Mouse (Mus musculus) midbrain, postnatal 0 days (tissue): ENCODE measurements at regions not wholly inside any gene's neighbourhood (a gene's known extent, or its start where the extent isn't known, plus 50 kb on each side); places are given as distances from the start of the nearest gene placed in this dataset.
"Not testable (repeated sequence)": the region's sequence is repeated elsewhere in the genome, so short reads cannot be mapped to it uniquely, and the experiment has no call there.

ENCODE experiments used
- ATAC-seq: fragments of 200-750 bp; cut with Nextera tagmentation; 2 replicates; pipeline ENCODE4 v1.8.0; 2017; ENCODE audit warnings: moderate number of reproducible peaks, mild to moderate bottlenecking, moderate TSS enrichment, moderate library complexity; ENCODE audit not compliant: low FRiP score
- DNase-seq: peaks from one replicate; pipeline ENCODE4 v3.0.0-alpha.2; 2015; ENCODE audit warnings: low spot score
- H3K27ac ChIP-seq: fragments of 300-500 bp; sonication (generic); 2 replicates; pipeline ENCODE4 v1.5.1; 2014; ENCODE audit warnings: low read depth, mild to moderate bottlenecking, low read length, mixed read lengths
- H3K27me3 ChIP-seq: fragments of 300-500 bp; sonication (generic); 2 replicates; pipeline ENCODE4 v1.6.1; 2014; ENCODE audit warnings: low read length, control low read depth, mixed read lengths; ENCODE audit not compliant: insufficient read depth
- H3K36me3 ChIP-seq: fragments of 300-500 bp; sonication (generic); 2 replicates; pipeline ENCODE4 v1.6.1; 2014; ENCODE audit warnings: low read length, control low read depth, mixed read lengths; ENCODE audit not compliant: insufficient read depth
- H3K4me1 ChIP-seq: fragments of 300-500 bp; sonication (generic); 2 replicates; pipeline ENCODE4 v1.6.1; 2014; ENCODE audit warnings: mild to moderate bottlenecking, control low read depth, antibody characterized with exemption, low read length, mixed read lengths; ENCODE audit not compliant: insufficient read depth
- H3K4me2 ChIP-seq: fragments of 300-500 bp; sonication (generic); 2 replicates; pipeline ENCODE4 v1.6.1; 2014; ENCODE audit warnings: low read depth, mild to moderate bottlenecking, low read length, mixed read lengths; ENCODE audit not compliant: poor library complexity, severe bottlenecking
- H3K4me3 ChIP-seq: fragments of 300-500 bp; sonication (generic); 2 replicates; pipeline ENCODE4 v1.5.1; 2014; ENCODE audit warnings: low read depth, mild to moderate bottlenecking, low read length, moderate library complexity
- H3K9ac ChIP-seq: fragments of 300-500 bp; sonication (generic); replicated peaks from 2 replicates; pipeline ENCODE4 v1.6.1; 2014; ENCODE audit warnings: mild to moderate bottlenecking, low read length, moderate library complexity, mixed read lengths; ENCODE audit not compliant: poor library complexity, severe bottlenecking
- H3K9me3 ChIP-seq: fragments of 300-500 bp; sonication (generic); 2 replicates; pipeline ENCODE4 v1.6.1; 2016; ENCODE audit warnings: low read length, control low read depth
- CTCF ChIP-seq: IDR thresholded peaks from 2 replicates; pipeline ENCODE4 v1.5.1; 2016; ENCODE audit warnings: antibody characterized with exemption, mild to moderate bottlenecking
- WGBS: fragments of 180-500 bp; shearing (Covaris S2); extraction: QIAGEN DNeasy Blood & Tissue Kit; methylation state at CpG from one replicate; pipeline ENCODE4 v1.1.7; 2014; 5-methylcytosine and 5-hydroxymethylcytosine counted together

GRCm38 (mm10) chr3:56955098-56955798 lies 346.5 kb downstream of the Tm4sf1 start:
- DNase-seq, result peak; percentile 36
- Histone ChIP-seq H3K36me3 (no peaks in the 10 kb centered on the region), H3K4me2 (no peak overlapping the region), H3K9ac (0 out of 2 replicates have a peak overlapping the region, but pooled peaks have one; percentile 9), H3K27me3 (no peaks in the 10 kb centered on the region), H3K4me1 (0 out of 2 replicates have a peak, but pooled peaks cover 5% of the 10 kb centered on the region), H3K4me3 (no peak overlapping the region), H3K27ac (peak overlapping the region; percentile 21; the same call in 1 of the 2 replicates), H3K9me3 (no peaks in the 10 kb centered on the region)
- TF ChIP-seq CTCF, result no peak
- 16% methylated on average over 7 of the region's 7 CpGs for WGBS
- peak; percentile 54; the same call in 1 of the 2 replicates for ATAC-seq

DNA sequence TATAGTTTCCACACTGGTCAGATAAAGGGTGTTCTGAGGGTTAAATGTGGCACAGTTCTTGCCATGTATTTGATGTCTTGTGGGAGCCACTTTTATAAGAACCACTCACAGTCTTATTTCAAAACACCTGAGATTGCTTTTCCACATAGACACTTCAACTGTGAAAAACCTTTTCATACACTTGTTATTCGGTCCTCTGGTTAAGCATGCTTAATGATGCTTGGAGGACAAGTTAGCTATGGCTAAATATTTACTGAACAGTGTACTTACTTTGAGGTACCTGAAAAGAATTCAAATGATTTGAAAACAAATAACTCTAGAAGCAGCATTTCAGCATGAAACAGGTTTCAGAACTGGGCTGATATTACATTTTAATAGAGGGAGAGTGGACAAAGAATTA lies 359.2 kb downstream of the Tm4sf1 start:
- H3K27ac ChIP-seq, H3K4me2 ChIP-seq, H3K9ac ChIP-seq, ATAC-seq, H3K36me3 ChIP-seq, H3K27me3 ChIP-seq, H3K4me1 ChIP-seq, DNase-seq, H3K4me3 ChIP-seq, H3K9me3 ChIP-seq: not testable (repeated sequence)
- whole genome bisulfite sequencing, result no CpG with 5 or more reads among the region's 1 CpGs

DNA sequence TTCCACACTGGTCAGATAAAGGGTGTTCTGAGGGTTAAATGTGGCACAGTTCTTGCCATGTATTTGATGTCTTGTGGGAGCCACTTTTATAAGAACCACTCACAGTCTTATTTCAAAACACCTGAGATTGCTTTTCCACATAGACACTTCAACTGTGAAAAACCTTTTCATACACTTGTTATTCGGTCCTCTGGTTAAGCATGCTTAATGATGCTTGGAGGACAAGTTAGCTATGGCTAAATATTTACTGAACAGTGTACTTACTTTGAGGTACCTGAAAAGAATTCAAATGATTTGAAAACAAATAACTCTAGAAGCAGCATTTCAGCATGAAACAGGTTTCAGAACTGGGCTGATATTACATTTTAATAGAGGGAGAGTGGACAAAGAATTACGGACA lies 372.8 kb downstream of the Tm4sf1 start:
- WGBS, result no CpG with 5 or more reads among the region's 2 CpGs
- H3K4me2 ChIP-seq, H3K9me3 ChIP-seq, H3K4me1 ChIP-seq, H3K27ac ChIP-seq, H3K36me3 ChIP-seq, H3K27me3 ChIP-seq, H3K9ac ChIP-seq, H3K4me3 ChIP-seq, ATAC-seq, DNase-seq: not testable (repeated sequence)

DNA sequence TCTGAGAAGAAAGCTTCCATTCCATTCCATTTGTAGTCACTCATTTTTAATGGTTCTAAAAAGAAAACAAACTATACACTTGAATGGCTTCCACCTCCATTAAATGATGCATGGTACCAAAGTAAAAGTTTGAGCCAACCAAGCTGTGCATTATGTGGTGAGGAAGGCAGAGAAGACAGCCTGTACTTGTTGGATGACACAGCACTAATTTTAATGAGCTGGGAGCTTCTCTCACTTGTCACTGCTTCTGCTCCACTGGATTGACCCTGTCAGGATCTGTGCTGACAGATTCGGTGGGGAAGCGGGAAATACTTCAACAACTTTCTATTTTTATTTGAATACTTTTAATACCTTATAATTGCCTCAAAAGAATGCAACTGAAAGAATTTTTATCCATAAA lies 403.3 kb downstream of the Tm4sf1 start:
- no peak for TF ChIP-seq CTCF
- 85% methylated on average over 2 of the region's 2 CpGs for WGBS

GRCm38 (mm10) chr3:56877062-56877461 lies 424.7 kb downstream of the Tm4sf1 start:
- Histone ChIP-seq H3K9ac (no peak overlapping the region), H3K36me3 (no peaks in the 10 kb centered on the region), H3K4me1 (no peaks in the 10 kb centered on the region), H3K9me3 (no peaks in the 10 kb centered on the region), H3K27me3 (no peaks in the 10 kb centered on the region), H3K4me2 (no peak overlapping the region), H3K27ac (no peak overlapping the region), H3K4me3 (no peak overlapping the region)
- TF ChIP-seq CTCF, result no peak
- DNase-seq (no peak), ATAC-seq (no peak)
- WGBS, result 91% methylated on average over 4 of the region's 4 CpGs

More for the DNA sequence above, 403.3 kb downstream of the Tm4sf1 start:
- Histone ChIP-seq H3K4me1 (no peaks in the 10 kb centered on the region), H3K27ac (no peak overlapping the region), H3K36me3 (no peaks in the 10 kb centered on the region), H3K4me3 (no peak overlapping the region), H3K27me3 (no peaks in the 10 kb centered on the region), H3K9ac (no peak overlapping the region), H3K9me3 (no peaks in the 10 kb centered on the region), H3K4me2 (no peak overlapping the region)
- no peak for ATAC-seq
- DNase-seq, result no peak

DNA sequence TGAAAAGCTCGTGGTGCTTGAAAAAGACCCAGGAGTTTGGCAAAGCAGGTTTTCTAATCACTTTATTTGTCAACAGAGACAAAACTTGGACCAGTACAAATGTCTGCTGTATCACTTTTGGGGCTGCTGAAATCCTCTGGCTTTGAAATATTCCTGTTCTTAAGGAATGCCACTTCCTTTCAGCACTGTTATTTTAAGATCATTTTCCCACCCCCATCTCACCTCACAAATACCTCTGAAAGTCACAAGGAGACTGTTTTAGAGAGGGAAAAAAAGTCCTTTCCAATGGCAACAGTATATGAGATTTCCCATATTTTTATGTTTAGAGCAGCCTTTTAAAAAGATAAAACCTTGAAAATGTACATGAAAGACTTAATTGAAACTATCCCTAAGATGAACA lies 438.2 kb downstream of the Tm4sf1 start:
- no peaks in the 10 kb centered on the region for H3K36me3 ChIP-seq
- WGBS, result 68% methylated on average over 1 of the region's 1 CpGs
- no peak for ATAC-seq
- no peaks in the 10 kb centered on the region for H3K4me1 ChIP-seq
- no peak for DNase-seq
- no peaks in the 10 kb centered on the region for H3K9me3 ChIP-seq
- H3K4me3 ChIP-seq, result no peak overlapping the region
- H3K9ac ChIP-seq, result no peak overlapping the region
- H3K27me3 ChIP-seq, result no peaks in the 10 kb centered on the region
- no peak for TF ChIP-seq CTCF
- no peak overlapping the region for H3K4me2 ChIP-seq
- H3K27ac ChIP-seq, result no peak overlapping the region
